In genomic region chr13:109903764-109904510, GRCm38 (mm10) we compare ENCODE assay signal across 8 mouse cellular contexts.
A peak's percentile ranks its signal among the peaks of the same experiment; 100 is the strongest.
DNase-seq lines count a peak whose midpoint lies in the region; ATAC-seq lines count a peak whose summit lies in the region.

No protein-coding gene starts in this region.

- H3K4me2 ChIP-seq in kidney, embryonic 15.5 days, result peak overlapping the region; percentile 97
- peak overlapping the region; percentile 92 for H3K4me2 ChIP-seq in embryonic facial prominence, embryonic 15.5 days (replicated peaks)
- H3K4me2 ChIP-seq in limb, embryonic 11.5 days (ENCODE audit: low read depth, severe bottlenecking), result peak overlapping the region; percentile 91
- peak overlapping the region; percentile 97 for H3K4me2 ChIP-seq in neural tube, embryonic 15.5 days

- DNase-seq in kidney, adult 11 months, result no peak
- no peak for DNase-seq in limb, embryonic 11.5 days (ENCODE audit: low spot score)
- no peak for DNase-seq in left cerebral cortex, postnatal 4 days
- no peak for DNase-seq in yolk sac, embryonic 10.5 days (ENCODE audit: low spot score)
- no peak for DNase-seq in frontal cortex, postnatal 14 days (ENCODE audit: low spot score in 2 of 2)

- 44% methylated on average over 14 of the region's 14 CpGs for WGBS in kidney, embryonic 15.5 days
- WGBS in embryonic facial prominence, embryonic 15.5 days, result 27% methylated on average over 14 of the region's 14 CpGs
- 37% methylated on average over 14 of the region's 14 CpGs for WGBS in limb, embryonic 11.5 days
- WGBS in neural tube, embryonic 15.5 days, result 44% methylated on average over 14 of the region's 14 CpGs

- peaks cover 16% of the 10 kb centered on the region for H3K4me1 ChIP-seq in kidney, embryonic 15.5 days
- peaks cover 27% of the 10 kb centered on the region for H3K4me1 ChIP-seq in embryonic facial prominence, embryonic 15.5 days
- H3K4me1 ChIP-seq in limb, embryonic 11.5 days (ENCODE audit: control insufficient read depth, insufficient read depth, low read length), result peaks cover 13% of the 10 kb centered on the region; the same call in 1 of the 2 replicates
- peaks cover 38% of the 10 kb centered on the region for H3K4me1 ChIP-seq in neural tube, embryonic 15.5 days

- peaks cover 15% of the 10 kb centered on the region; the same call in 1 of the 2 replicates for H3K27me3 ChIP-seq in kidney, embryonic 15.5 days
- H3K27me3 ChIP-seq in embryonic facial prominence, embryonic 15.5 days, result no peaks in the 10 kb centered on the region
- no peaks in the 10 kb centered on the region for H3K27me3 ChIP-seq in limb, embryonic 11.5 days (ENCODE audit: control insufficient read depth, insufficient read depth, low read length)
- H3K27me3 ChIP-seq in neural tube, embryonic 15.5 days (replicated peaks), result no peaks in the 10 kb centered on the region

- peak overlapping the region; percentile 80 for H3K4me3 ChIP-seq in kidney, embryonic 15.5 days (replicated peaks)
- H3K4me3 ChIP-seq in embryonic facial prominence, embryonic 15.5 days (replicated peaks), result peak overlapping the region; percentile 76
- peak overlapping the region; percentile 49 for H3K4me3 ChIP-seq in limb, embryonic 11.5 days (ENCODE audit: low read depth, low read length)
- H3K4me3 ChIP-seq in neural tube, embryonic 15.5 days (replicated peaks), result peak overlapping the region; percentile 70

- intact Hi-C loops in left cerebral cortex, postnatal 4 days (cut with DNase I), result loop anchor here (5.0 to 10.0 kb wide), 2 partner anchors 82 to 289 kb away; no protein-coding TSS in a partner anchor

- no peaks in the 10 kb centered on the region for H3K36me3 ChIP-seq in kidney, embryonic 15.5 days
- no peaks in the 10 kb centered on the region for H3K36me3 ChIP-seq in embryonic facial prominence, embryonic 15.5 days
- H3K36me3 ChIP-seq in limb, embryonic 11.5 days (ENCODE audit: control insufficient read depth, insufficient read depth, low read length), result no peaks in the 10 kb centered on the region
- no peaks in the 10 kb centered on the region for H3K36me3 ChIP-seq in neural tube, embryonic 15.5 days

- no peak overlapping the region for H3K27ac ChIP-seq in kidney, embryonic 15.5 days
- peak overlapping the region; percentile 84; the same call in 1 of the 2 replicates for H3K27ac ChIP-seq in embryonic facial prominence, embryonic 15.5 days (replicated peaks)
- no peak overlapping the region for H3K27ac ChIP-seq in limb, embryonic 11.5 days (replicated peaks; ENCODE audit: low read depth, low read length)
- H3K27ac ChIP-seq in neural tube, embryonic 15.5 days (replicated peaks), result peak overlapping the region; percentile 85; the same call in 1 of the 2 replicates

- no peaks in the 10 kb centered on the region for H3K9me3 ChIP-seq in kidney, embryonic 15.5 days (replicated peaks)
- no peaks in the 10 kb centered on the region for H3K9me3 ChIP-seq in embryonic facial prominence, embryonic 15.5 days (replicated peaks)
- no peaks in the 10 kb centered on the region for H3K9me3 ChIP-seq in limb, embryonic 11.5 days (ENCODE audit: control insufficient read depth, low read length)
- no peaks in the 10 kb centered on the region for H3K9me3 ChIP-seq in neural tube, embryonic 15.5 days (replicated peaks)

- H3K9ac ChIP-seq in kidney, embryonic 15.5 days, result peak overlapping the region; percentile 70
- H3K9ac ChIP-seq in embryonic facial prominence, embryonic 15.5 days, result peak overlapping the region; percentile 62
- peak overlapping the region; percentile 74 for H3K9ac ChIP-seq in limb, embryonic 11.5 days (ENCODE audit: low read length)
- H3K9ac ChIP-seq in neural tube, embryonic 15.5 days (replicated peaks), result peak overlapping the region; percentile 87

- no peak for ATAC-seq in kidney, embryonic 15.5 days (replicated peaks; ENCODE audit: low FRiP score)
- ATAC-seq in embryonic facial prominence, embryonic 15.5 days (ENCODE audit: insufficient number of reproducible peaks, low FRiP score, low TSS enrichment, low read depth), result no peak
- ATAC-seq in limb, embryonic 11.5 days (ENCODE audit: insufficient number of reproducible peaks, low FRiP score, low TSS enrichment, low read depth), result no peak
- ATAC-seq in neural tube, embryonic 15.5 days (ENCODE audit: low FRiP score), result no peak

Comparison
In these comparisons a context has a peak if more than half of its experiments do, and no peak if none do; other contexts are left out.
1. H3K27ac ChIP-seq: peak in embryonic facial prominence, embryonic 15.5 days (single experiment) and neural tube, embryonic 15.5 days (single experiment); none in kidney, embryonic 15.5 days (single experiment) and limb, embryonic 11.5 days (single experiment).
2. Peak in every context shown above with its lines, with median percentiles within 50 percentile points of each other: H3K4me2 ChIP-seq, H3K4me3 ChIP-seq and H3K9ac ChIP-seq.